Mouse (Mus musculus) heart, embryonic 14.5 days (tissue): Measurements from ENCODE around the gene Zbtb9. TPM values are rescaled to one million over a fixed set of nuclear protein-coding genes. Genes with fewer than 3 reads are reported as not detected.
A peak's percentile ranks its signal among the peaks of the same experiment; 100 is the strongest.

Experiments
- ATAC-seq: fragments of 200-750 bp; cut with Nextera tagmentation; 2 replicates; pipeline ENCODE4 v1.8.0; 2017; ENCODE audit warnings: low read depth, moderate TSS enrichment; ENCODE audit not compliant: insufficient number of reproducible peaks, insufficient read depth, low FRiP score
- H3K27ac ChIP-seq, 2 experiments: fragments of 200-500 bp in 1 of 2; fragments of 300-500 bp in 1 of 2; sonication (generic) in 1 of 2; replicated peaks in 1 of 2; 2 replicates each; pipeline ENCODE4 v1.5.1; 2012 to 2014; ENCODE audit warnings: low read depth in 2 of 2, low read length in 2 of 2, control low read depth in 1 of 2, mild to moderate bottlenecking in 1 of 2, mixed read lengths in 1 of 2; ENCODE audit not compliant: control insufficient read depth in 1 of 2, insufficient read depth in 1 of 2
- H3K27me3 ChIP-seq: fragments of 300-500 bp; sonication (generic); 2 replicates; pipeline ENCODE4 v1.6.1; 2014; ENCODE audit warnings: mild to moderate bottlenecking, low read length, control low read depth; ENCODE audit not compliant: control insufficient read depth, insufficient read depth
- H3K36me3 ChIP-seq: fragments of 300-500 bp; sonication (generic); 2 replicates; pipeline ENCODE4 v1.6.1; 2014; ENCODE audit warnings: mild to moderate bottlenecking, control low read depth, low read length, mixed read lengths; ENCODE audit not compliant: control insufficient read depth, insufficient read depth
- H3K4me1 ChIP-seq, 2 experiments: fragments of 200-500 bp in 1 of 2; fragments of 300-500 bp in 1 of 2; sonication (generic) in 1 of 2; 2 replicates each; pipeline ENCODE4 v1.6.1; 2012 to 2014; ENCODE audit warnings: low read length in 2 of 2, control low read depth in 1 of 2, mixed read lengths in 1 of 2; ENCODE audit not compliant: control insufficient read depth in 2 of 2, insufficient read depth in 2 of 2
- H3K4me2 ChIP-seq: fragments of 300-500 bp; sonication (generic); 2 replicates; pipeline ENCODE4 v1.6.1; 2014; ENCODE audit warnings: mild to moderate bottlenecking, low read length
- H3K4me3 ChIP-seq, 2 experiments: fragments of 200-500 bp in 1 of 2; fragments of 300-500 bp in 1 of 2; sonication (generic) in 1 of 2; 2 replicates each; pipeline ENCODE4 v1.5.1; 2012 to 2014; ENCODE audit warnings: low read length in 2 of 2, mild to moderate bottlenecking in 2 of 2, control low read depth in 1 of 2, low read depth in 1 of 2, moderate library complexity in 1 of 2; ENCODE audit not compliant: control insufficient read depth in 1 of 2, insufficient read depth in 1 of 2
- H3K9ac ChIP-seq: fragments of 300-500 bp; sonication (generic); 2 replicates; pipeline ENCODE4 v1.6.1; 2014; ENCODE audit warnings: mild to moderate bottlenecking, low read length
- H3K9me3 ChIP-seq: fragments of 300-500 bp; sonication (generic); 2 replicates; pipeline ENCODE4 v1.6.1; 2016; ENCODE audit warnings: low read length, control low read depth; ENCODE audit not compliant: control insufficient read depth
- WGBS: fragments of 180-500 bp; shearing (Covaris S2); extraction: QIAGEN DNeasy Blood & Tissue Kit; methylation state at CpG from one replicate; pipeline ENCODE4 v1.1.7; 2014; 5-methylcytosine and 5-hydroxymethylcytosine counted together
- polyA plus RNA-seq: library from polyadenylated mRNA; unstranded; fragments of >200 nt; fragmentation: Nextera tagmentation; extraction: Ambion mirVana; gene quantifications from 2 replicates; pipeline ENCODE4 v1.2.1, GENCODE M21; 2014

Gene Zbtb9
- polyA plus RNA-seq, 1 experiment from 2014 or later = 6.8 TPM

GRCm38 (mm10) chr17:26997661-26998060 lies 24.7 kb downstream of the Zbtb9 start:
- Histone ChIP-seq H3K9me3 (no peaks in the 10 kb centered on the region), H3K4me3 (no peak overlapping the region), H3K27ac (no peak overlapping the region), H3K4me1 (peaks cover 18 to 24% of the 10 kb centered on the region in 2 experiments), H3K27me3 (no peaks in the 10 kb centered on the region), H3K36me3 (no peaks in the 10 kb centered on the region), H3K4me2 (no peak overlapping the region), H3K9ac (no peak overlapping the region)
- WGBS = 70% methylated on average over 4 of the region's 4 CpGs
- no peak for ATAC-seq

- H3K4me2 ChIP-seq = no peak overlapping the region
- no peaks in the 10 kb centered on the region for H3K27me3 ChIP-seq
- no peak for ATAC-seq
- no peak overlapping the region for H3K27ac ChIP-seq
- no peaks in the 10 kb centered on the region for H3K9me3 ChIP-seq
- WGBS = 59% methylated on average over 15 of the region's 15 CpGs
- H3K4me3 ChIP-seq = no peak overlapping the region
- no peaks in the 10 kb centered on the region for H3K36me3 ChIP-seq
- H3K4me1 ChIP-seq = peaks cover 18 to 24% of the 10 kb centered on the region in 2 experiments
- no peak overlapping the region for H3K9ac ChIP-seq
Observed at GRCm38 (mm10) chr17:26998283-26998682, 25.3 kb downstream of the Zbtb9 start.

DNA sequence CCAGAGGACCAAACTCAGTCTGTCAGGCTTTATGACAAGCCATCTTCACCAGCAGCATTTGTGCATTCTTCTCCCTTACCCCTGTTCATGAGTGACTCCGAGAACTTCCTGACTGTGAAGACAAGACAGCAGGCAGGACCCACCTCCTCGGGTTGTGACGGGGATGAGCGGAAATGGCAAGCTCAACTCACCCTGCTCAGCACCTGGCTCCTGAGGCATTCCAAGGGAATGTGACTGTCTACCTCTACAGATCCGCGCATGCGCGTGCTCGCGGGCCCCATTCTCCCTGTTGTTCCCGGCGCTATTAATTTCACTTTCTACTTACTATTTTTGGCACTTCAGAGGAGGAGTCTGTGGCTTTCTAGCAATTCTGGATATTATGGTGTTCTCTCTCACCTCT lies 27.0 kb downstream of the Zbtb9 start:
- ATAC-seq = no peak

GRCm38 (mm10) chr17:27001151-27001550 lies 28.2 kb downstream of the Zbtb9 start:
- Histone ChIP-seq H3K36me3 (no peaks in the 10 kb centered on the region), H3K4me1 (peaks cover 4 to 7% of the 10 kb centered on the region in 2 experiments; a peak in 3 of 4 replicates), H3K4me3 (no peak overlapping the region), H3K27me3 (peaks cover 3% of the 10 kb centered on the region; the same call in 1 of the 2 replicates), H3K9ac (no peak overlapping the region), H3K27ac (no peak overlapping the region), H3K4me2 (no peak overlapping the region), H3K9me3 (0 out of 2 replicates have a peak, but pooled peaks cover 3% of the 10 kb centered on the region)
- ATAC-seq = no peak
- WGBS = 75% methylated on average over 7 of the region's 7 CpGs

More for the DNA sequence above, 27.0 kb downstream of the Zbtb9 start:
- Histone ChIP-seq H3K36me3 (no peaks in the 10 kb centered on the region), H3K9me3 (0 out of 2 replicates have a peak, but pooled peaks cover 3% of the 10 kb centered on the region), H3K9ac (no peak overlapping the region), H3K27me3 (peaks cover 3% of the 10 kb centered on the region; the same call in 1 of the 2 replicates), H3K27ac (no peak overlapping the region), H3K4me3 (no peak overlapping the region), H3K4me1 (peaks cover 14 to 16% of the 10 kb centered on the region in 2 experiments), H3K4me2 (peak overlapping the region; percentile 38)
- WGBS = 54% methylated on average over 12 of the region's 12 CpGs

DNA sequence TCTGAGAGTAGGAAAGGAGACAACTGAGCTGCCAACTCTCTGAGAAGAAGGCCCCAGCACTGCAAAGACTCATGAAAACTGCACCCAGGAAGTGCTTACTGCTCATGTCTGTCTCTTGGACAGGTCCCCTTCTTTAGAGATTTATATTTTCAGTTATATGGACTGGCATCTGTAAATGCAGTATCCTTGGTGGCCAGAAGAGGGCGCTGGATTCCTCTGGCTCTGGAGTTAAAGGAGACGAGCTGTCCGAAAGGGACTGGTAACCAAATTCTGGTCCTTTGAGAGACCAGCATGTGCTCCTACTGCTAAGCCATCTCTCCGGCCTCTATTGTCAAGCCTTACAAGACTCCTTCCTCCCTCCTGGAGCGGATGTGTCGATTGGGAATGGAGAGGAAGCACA lies 28.9 kb downstream of the Zbtb9 start:
- 0 out of 2 replicates have a peak, but pooled peaks cover 3% of the 10 kb centered on the region for H3K9me3 ChIP-seq
- no peaks in the 10 kb centered on the region for H3K36me3 ChIP-seq
- H3K27me3 ChIP-seq = peaks cover 3% of the 10 kb centered on the region; the same call in 1 of the 2 replicates
- H3K4me1 ChIP-seq = peaks cover 4 to 7% of the 10 kb centered on the region in 2 experiments; a peak in 3 of 4 replicates
- no peak for ATAC-seq
- H3K4me3 ChIP-seq = no peak overlapping the region
- 51% methylated on average over 6 of the region's 6 CpGs for WGBS
- no peak overlapping the region for H3K4me2 ChIP-seq
- H3K9ac ChIP-seq = no peak overlapping the region
- no peak overlapping the region for H3K27ac ChIP-seq

- no peak for ATAC-seq
- 0 out of 2 replicates have a peak, but pooled peaks cover 3% of the 10 kb centered on the region for H3K9me3 ChIP-seq
- H3K4me2 ChIP-seq = peak overlapping the region; percentile 17; the same call in 1 of the 2 replicates
- no peaks in the 10 kb centered on the region for H3K36me3 ChIP-seq
- peaks cover 3% of the 10 kb centered on the region; the same call in 1 of the 2 replicates for H3K27me3 ChIP-seq
- 28% methylated on average over 9 of the region's 9 CpGs for WGBS
- H3K4me1 ChIP-seq = peaks cover 4 to 7% of the 10 kb centered on the region in 2 experiments; a peak in 2 of 4 replicates
- H3K9ac ChIP-seq = no peak overlapping the region
- no peak overlapping the region for H3K27ac ChIP-seq
- H3K4me3 ChIP-seq = no peak overlapping the region
Observed at GRCm38 (mm10) chr17:27004431-27004830, 31.5 kb downstream of the Zbtb9 start.

DNA sequence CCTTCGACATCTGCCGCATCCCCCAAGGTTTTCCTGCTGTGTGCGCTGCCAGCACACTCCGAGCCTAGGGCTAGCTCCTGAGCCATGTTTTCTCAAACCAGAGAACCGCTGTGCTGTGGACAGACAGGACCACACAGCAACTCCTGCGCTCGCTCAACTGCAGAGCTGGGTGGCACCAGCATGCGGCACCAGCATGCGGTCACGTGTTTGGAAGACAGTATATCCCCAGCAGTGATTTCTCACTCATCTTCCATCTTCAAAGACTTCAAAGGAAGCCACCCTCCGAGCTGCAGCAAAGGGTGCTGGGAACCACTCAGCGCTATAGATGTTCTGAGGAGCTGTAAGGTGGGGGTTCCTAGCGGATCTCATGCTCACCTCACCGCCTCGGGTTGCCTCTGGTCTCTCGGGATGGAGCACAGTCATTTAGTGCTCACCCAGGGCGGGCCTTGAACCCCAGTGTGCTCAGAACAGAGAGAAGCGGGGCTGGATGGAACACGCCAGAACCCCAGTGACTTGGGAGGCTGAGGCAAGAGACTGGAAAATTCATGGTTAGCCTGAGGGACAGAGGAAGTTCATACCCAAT lies 32.0 kb downstream of the Zbtb9 start:
- no peak overlapping the region for H3K27ac ChIP-seq
- H3K9ac ChIP-seq = no peak overlapping the region
- peaks cover 3% of the 10 kb centered on the region; the same call in 1 of the 2 replicates for H3K27me3 ChIP-seq
- no peak overlapping the region for H3K4me3 ChIP-seq
- WGBS = 18% methylated on average over 19 of the region's 19 CpGs
- peaks cover 4 to 6% of the 10 kb centered on the region in 2 experiments; a peak in 2 of 4 replicates for H3K4me1 ChIP-seq
- H3K9me3 ChIP-seq = 0 out of 2 replicates have a peak, but pooled peaks cover 3% of the 10 kb centered on the region
- no peak for ATAC-seq
- H3K36me3 ChIP-seq = no peaks in the 10 kb centered on the region
- peak overlapping the region; percentile 17; the same call in 1 of the 2 replicates for H3K4me2 ChIP-seq
